9 mouse cellular contexts compared by ENCODE assay signal in genomic region chr8:62080195-62080802, GRCm38 (mm10). TPM values are rescaled to one million over a fixed set of nuclear protein-coding genes. Genes with fewer than 3 reads are reported as not detected.
DNase-seq lines count a peak whose midpoint lies in the region; ATAC-seq and TF ChIP-seq lines count a peak whose summit lies in the region.
"Had no signal": no experiment of that assay in that cellular context is flagged by ENCODE, and none has a peak within 500 bp of the region (broad histone marks: within the 10 kb centered on the region; RNA-seq: fewer than 3 reads in every experiment).

No protein-coding gene starts in this region.

- no peak for ATAC-seq in liver, postnatal 0 days
- no peak for ATAC-seq in liver, embryonic 11.5 days (replicated peaks; ENCODE audit: low FRiP score)

- TF ChIP-seq CTCF in cerebellum, adult 2 months (IDR thresholded peaks at IDR 0.05; ENCODE audit: borderline replicate concordance, insufficient read depth, low read depth, low read length): 0 out of 2 replicates have a peak, but pooled peaks have one; percentile 24
- TF ChIP-seq CTCF in liver, postnatal 0 days (IDR thresholded peaks at IDR 0.05; ENCODE audit: low read depth): peak; percentile 43; the same call in 1 of the 2 replicates

- no peak overlapping the region for H3K4me2 ChIP-seq in liver, postnatal 0 days (ENCODE audit: low read depth, low read length)
- no peak overlapping the region for H3K4me2 ChIP-seq in liver, embryonic 11.5 days

- peak in 1 of 2 experiments; percentile 14 for DNase-seq in cerebellum, adult 2 months
- DNase-seq in cerebellum, postnatal 36 days: no peak
- DNase-seq in liver, postnatal 0 days: no peak
- no peak for DNase-seq in liver, embryonic 11.5 days (ENCODE audit: low spot score)
- peak; percentile 54 for DNase-seq in forelimb bud, embryonic 11.5 days (ENCODE audit: low read depth, low spot score)
- DNase-seq in retina, embryonic 14.5 days (ENCODE audit: low spot score): peak; percentile 85
- no peak for DNase-seq in frontal cortex, postnatal 25 days (ENCODE audit: low spot score in 2 of 2)
- no peak for DNase-seq in right cerebral cortex, postnatal 10 days (ENCODE audit: low spot score in 2 of 2)

- WGBS in cerebellum, adult 2 months: 52% methylated on average over 3 of the region's 3 CpGs
- WGBS in liver, postnatal 0 days (ENCODE audit: insufficient replicate concordance): 45% methylated on average over 3 of the region's 3 CpGs
- WGBS in liver, embryonic 11.5 days: 40% methylated on average over 3 of the region's 3 CpGs

- H3K9me3 ChIP-seq in liver, postnatal 0 days (ENCODE audit: low read length): no peaks in the 10 kb centered on the region
- H3K9me3 ChIP-seq in liver, embryonic 11.5 days (ENCODE audit: control insufficient read depth, low read length): no peaks in the 10 kb centered on the region

- H3K27me3 ChIP-seq in cerebellum, adult 2 months (ENCODE audit: control insufficient read depth, insufficient read depth, low read length): no peaks in the 10 kb centered on the region
- H3K27me3 ChIP-seq in liver, postnatal 0 days (ENCODE audit: insufficient read depth, low read length): no peaks in the 10 kb centered on the region
- H3K27me3 ChIP-seq in liver, embryonic 11.5 days (replicated peaks; ENCODE audit: control insufficient read depth, insufficient read depth, low read length): no peaks in the 10 kb centered on the region

- H3K4me1 ChIP-seq in cerebellum, adult 2 months (ENCODE audit: control insufficient read depth, insufficient read depth, low read length): no peaks in the 10 kb centered on the region
- no peaks in the 10 kb centered on the region for H3K4me1 ChIP-seq in liver, postnatal 0 days (ENCODE audit: insufficient read depth)
- H3K4me1 ChIP-seq in liver, embryonic 11.5 days (replicated peaks; ENCODE audit: control insufficient read depth, insufficient read depth, low read length): no peaks in the 10 kb centered on the region

- no peaks in the 10 kb centered on the region for H3K36me3 ChIP-seq in liver, postnatal 0 days (replicated peaks; ENCODE audit: insufficient read depth, low read length)
- no peaks in the 10 kb centered on the region for H3K36me3 ChIP-seq in liver, embryonic 11.5 days (ENCODE audit: control insufficient read depth, insufficient read depth, low read length)

- H3K27ac ChIP-seq in cerebellum, adult 2 months (ENCODE audit: insufficient read depth, low read length): no peak overlapping the region
- no peak overlapping the region for H3K27ac ChIP-seq in liver, postnatal 0 days (ENCODE audit: low read depth)
- no peak overlapping the region for H3K27ac ChIP-seq in liver, embryonic 11.5 days (ENCODE audit: low read depth, low read length)

- no peak for TF ChIP-seq POLR2A in cerebellum, adult 2 months (IDR thresholded peaks at IDR 0.05; ENCODE audit: borderline replicate concordance, insufficient read depth, low read length)

- TF ChIP-seq EP300 in liver, postnatal 0 days (IDR thresholded peaks at IDR 0.05; ENCODE audit: low read depth): no peak

- no peak overlapping the region for H3K9ac ChIP-seq in liver, postnatal 0 days (replicated peaks)
- H3K9ac ChIP-seq in liver, embryonic 11.5 days (ENCODE audit: low read depth, low read length): no peak overlapping the region

- no peak overlapping the region for H3K4me3 ChIP-seq in cerebellum, adult 2 months (replicated peaks; ENCODE audit: insufficient read depth, low read depth, low read length)
- no peak overlapping the region for H3K4me3 ChIP-seq in liver, postnatal 0 days (ENCODE audit: low read depth, low read length)
- no peak overlapping the region for H3K4me3 ChIP-seq in liver, embryonic 11.5 days (ENCODE audit: low read depth, low read length)

RNA-seq across cellular contexts. Expression of gene Anxa10, which starts 42.7 kb away (rescaled TPM):
- 0.13 and 0.19 TPM in 2 replicates for polyA plus RNA-seq in cerebellum, adult 2 months (2012; rRNA removed)
- polyA plus RNA-seq in liver, postnatal 0 days (2015; fragmentation: Nextera tagmentation; extraction: Ambion mirVana): not detected in 2 replicates
- not detected in 2 replicates for polyA plus RNA-seq in liver, embryonic 11.5 days (2014; fragmentation: Nextera tagmentation; extraction: Ambion mirVana)
- polyA plus RNA-seq: small intestine, adult 2 months had no signal

Comparison
In these comparisons a context has a peak if more than half of its experiments do, and no peak if none do; other contexts are left out.
1. DNase-seq: peak in forelimb bud, embryonic 11.5 days (single experiment) and retina, embryonic 14.5 days (single experiment); none in cerebellum, postnatal 36 days (0 of 2), liver, postnatal 0 days (single experiment), liver, embryonic 11.5 days (single experiment), frontal cortex, postnatal 25 days (0 of 2) and right cerebral cortex, postnatal 10 days (0 of 2).